Mouse (Mus musculus) embryonic facial prominence, embryonic 12.5 days (tissue): ENCODE results near the gene Gm10392. TPM values are rescaled to one million over a fixed set of nuclear protein-coding genes. Genes with fewer than 3 reads are reported as not detected.
"Not testable (repeated sequence)": the region's sequence is repeated elsewhere in the genome, so short reads cannot be mapped to it uniquely, and the experiment has no call there.

ENCODE experiments used
- ATAC-seq: fragments of 200-750 bp; cut with Nextera tagmentation; 2 replicates; pipeline ENCODE4 v1.8.0; 2017; ENCODE audit not compliant: insufficient number of reproducible peaks, insufficient read depth, low FRiP score, low TSS enrichment
- H3K27ac ChIP-seq: fragments of 300-500 bp; sonication (generic); 2 replicates; pipeline ENCODE4 v1.5.1; 2016; ENCODE audit warnings: mild to moderate bottlenecking
- H3K27me3 ChIP-seq: fragments of 300-500 bp; sonication (generic); 2 replicates; pipeline ENCODE4 v1.6.1; 2016; ENCODE audit warnings: mild to moderate bottlenecking, moderate library complexity
- H3K36me3 ChIP-seq: fragments of 300-500 bp; sonication (generic); 2 replicates; pipeline ENCODE4 v1.6.1; 2016; ENCODE audit warnings: mild to moderate bottlenecking
- H3K4me1 ChIP-seq: fragments of 300-500 bp; sonication (generic); 2 replicates; pipeline ENCODE4 v1.6.1; 2016
- H3K4me2 ChIP-seq: fragments of 300-500 bp; sonication (generic); replicated peaks from 2 replicates; pipeline ENCODE4 v1.6.1; 2016; ENCODE audit warnings: mild to moderate bottlenecking, moderate library complexity
- H3K4me3 ChIP-seq: fragments of 300-500 bp; sonication (generic); 2 replicates; pipeline ENCODE4 v1.5.1; 2016; ENCODE audit warnings: mild to moderate bottlenecking
- H3K9ac ChIP-seq: fragments of 300-500 bp; sonication (generic); 2 replicates; pipeline ENCODE4 v1.6.1; 2016; ENCODE audit warnings: mild to moderate bottlenecking, moderate library complexity
- H3K9me3 ChIP-seq: fragments of 300-500 bp; sonication (generic); 2 replicates; pipeline ENCODE4 v1.6.1; 2016; ENCODE audit warnings: mild to moderate bottlenecking, moderate library complexity
- WGBS: fragments of 180-500 bp; shearing (Covaris S2); methylation state at CpG from one replicate; pipeline ENCODE4 v1.1.7; 2016; 5-methylcytosine and 5-hydroxymethylcytosine counted together
- polyA plus RNA-seq: library from polyadenylated mRNA; unstranded; fragments of >200 nt; fragmentation: Nextera tagmentation; extraction: Ambion mirVana; gene quantifications from 2 replicates; pipeline ENCODE4 v1.2.1, GENCODE M21; 2016

Gm10392 gene
- not detected in 2 replicates for polyA plus RNA-seq

- 72% methylated on average over 5 of the region's 5 CpGs for WGBS
- H3K4me3 ChIP-seq: no peak within 1 kb of the TSS
- H3K4me1 ChIP-seq: peaks cover 26% of the 10 kb centered on the region
- H3K27ac ChIP-seq: 0 out of 2 replicates have a peak within 1 kb of the TSS, but pooled peaks have one; percentile 30
- peaks cover 24% of the 10 kb centered on the region for H3K27me3 ChIP-seq
- no peak within 1 kb of the TSS for H3K9ac ChIP-seq
- no peaks in the 10 kb centered on the region for H3K36me3 ChIP-seq
- no peak for ATAC-seq
- no peaks in the 10 kb centered on the region for H3K9me3 ChIP-seq
- H3K4me2 ChIP-seq: no peak within 1 kb of the TSS
These were observed at the start of gene Gm10392 for GRCm38 (mm10) chr11:77519043-77519442. TSS of gene Gm10392 (minus strand) at chr11:77519198.

GRCm38 (mm10) chr11:77545261-77545660 is 26.3 kb upstream of the Gm10392 start:
- peaks cover 70% of the 10 kb centered on the region for H3K36me3 ChIP-seq
- WGBS: 87% methylated on average over 7 of the region's 7 CpGs
- H3K9ac ChIP-seq: no peak overlapping the region

GRCm38 (mm10) chr11:77532202-77532846 is 13.3 kb upstream of the Gm10392 start:
- Histone ChIP-seq H3K4me1 (no peaks in the 10 kb centered on the region), H3K4me3 (no peak overlapping the region), H3K4me2 (no peak overlapping the region), H3K9ac (no peak overlapping the region), H3K9me3 (no peaks in the 10 kb centered on the region), H3K27me3 (no peaks in the 10 kb centered on the region), H3K27ac (no peak overlapping the region), H3K36me3 (0 out of 2 replicates have a peak, but pooled peaks cover 5% of the 10 kb centered on the region)
- WGBS: 80% methylated on average over 4 of the region's 4 CpGs
- no peak for ATAC-seq

More at GRCm38 (mm10) chr11:77545261-77545660, 26.3 kb upstream of the Gm10392 start:
- Histone ChIP-seq H3K27me3 (no peaks in the 10 kb centered on the region), H3K4me3 (no peak overlapping the region), H3K27ac (no peak overlapping the region), H3K4me2 (no peak overlapping the region), H3K4me1 (no peaks in the 10 kb centered on the region), H3K9me3 (no peaks in the 10 kb centered on the region)
- ATAC-seq: no peak

GRCm38 (mm10) chr11:77530862-77531261 is 11.9 kb upstream of the Gm10392 start:
- no peak for ATAC-seq
- no peak overlapping the region for H3K4me2 ChIP-seq
- H3K27ac ChIP-seq: no peak overlapping the region
- WGBS: 94% methylated on average over 2 of the region's 2 CpGs
- H3K9me3 ChIP-seq: no peaks in the 10 kb centered on the region
- H3K36me3 ChIP-seq: no peaks in the 10 kb centered on the region
- H3K27me3 ChIP-seq: no peaks in the 10 kb centered on the region
- no peak overlapping the region for H3K9ac ChIP-seq
- H3K4me3 ChIP-seq: no peak overlapping the region
- no peaks in the 10 kb centered on the region for H3K4me1 ChIP-seq

GRCm38 (mm10) chr11:77529644-77530043 is 10.6 kb upstream of the Gm10392 start:
- Histone ChIP-seq H3K27ac (no peak overlapping the region), H3K4me1 (no peaks in the 10 kb centered on the region), H3K36me3 (no peaks in the 10 kb centered on the region), H3K27me3 (no peaks in the 10 kb centered on the region), H3K9ac (no peak overlapping the region), H3K4me3 (no peak overlapping the region), H3K4me2 (no peak overlapping the region), H3K9me3 (no peaks in the 10 kb centered on the region)
- no peak for ATAC-seq
- 87% methylated on average over 3 of the region's 3 CpGs for WGBS

- not testable (repeated sequence) for H3K27ac ChIP-seq, H3K4me2 ChIP-seq, H3K4me3 ChIP-seq, H3K27me3 ChIP-seq, H3K9me3 ChIP-seq, H3K4me1 ChIP-seq, H3K9ac ChIP-seq, H3K36me3 ChIP-seq, ATAC-seq
- WGBS: 86% methylated on average over 3 of the region's 3 CpGs
These were observed 9.4 kb upstream of the Gm10392 start for GRCm38 (mm10) chr11:77528420-77528819.

GRCm38 (mm10) chr11:77525804-77526486 is 6.9 kb upstream of the Gm10392 start:
- Histone ChIP-seq H3K27me3 (no peaks in the 10 kb centered on the region), H3K9ac (no peak overlapping the region), H3K4me2 (no peak overlapping the region), H3K36me3 (no peaks in the 10 kb centered on the region), H3K27ac (no peak overlapping the region), H3K4me1 (no peaks in the 10 kb centered on the region), H3K9me3 (no peaks in the 10 kb centered on the region), H3K4me3 (no peak overlapping the region)
- ATAC-seq: no peak
- WGBS: 76% methylated on average over 3 of the region's 3 CpGs

- 42% methylated on average over 5 of the region's 5 CpGs for WGBS
- Histone ChIP-seq H3K9ac (no peak overlapping the region), H3K4me2 (no peak overlapping the region), H3K9me3 (no peaks in the 10 kb centered on the region), H3K27ac (0 out of 2 replicates have a peak overlapping the region, but pooled peaks have one; percentile 36), H3K4me3 (no peak overlapping the region), H3K36me3 (no peaks in the 10 kb centered on the region), H3K27me3 (peaks cover 8% of the 10 kb centered on the region), H3K4me1 (peaks cover 8% of the 10 kb centered on the region)
- ATAC-seq: no peak
These were observed 1.9 kb upstream of the Gm10392 start for GRCm38 (mm10) chr11:77520601-77521529.

GRCm38 (mm10) chr11:77518051-77518798 is 773 bp downstream of the Gm10392 start:
- Histone ChIP-seq H3K4me1 (peaks cover 30% of the 10 kb centered on the region), H3K27me3 (peaks cover 24% of the 10 kb centered on the region), H3K4me2 (no peak overlapping the region), H3K27ac (no peak overlapping the region), H3K9me3 (no peaks in the 10 kb centered on the region), H3K36me3 (no peaks in the 10 kb centered on the region), H3K4me3 (no peak overlapping the region), H3K9ac (no peak overlapping the region)
- WGBS: 86% methylated on average over 27 of the region's 27 CpGs
- no peak for ATAC-seq

GRCm38 (mm10) chr11:77516553-77517425 is 2.2 kb downstream of the Gm10392 start:
- H3K27ac ChIP-seq: no peak overlapping the region
- H3K36me3 ChIP-seq: no peaks in the 10 kb centered on the region
- no peak overlapping the region for H3K9ac ChIP-seq
- no peak for ATAC-seq
- H3K4me2 ChIP-seq: peak overlapping the region; percentile 98; the same call in 1 of the 2 replicates
- 44% methylated on average over 5 of the region's 5 CpGs for WGBS
- no peaks in the 10 kb centered on the region for H3K9me3 ChIP-seq
- H3K4me3 ChIP-seq: no peak overlapping the region
- peaks cover 24% of the 10 kb centered on the region for H3K27me3 ChIP-seq
- H3K4me1 ChIP-seq: peaks cover 37% of the 10 kb centered on the region
